Mouse (Mus musculus) natural killer cell, adult 2 months (primary cell): ENCODE data around the gene Ybx1.
A peak's percentile ranks its signal among the peaks of the same experiment; 100 is the strongest.

Experiments used
- DNase-seq, 2 experiments: peaks; one replicate each; pipeline ENCODE4 v3.0.0; 2022; ENCODE audit warnings: low spot score in 2 of 2

The Ybx1 gene

DNA sequence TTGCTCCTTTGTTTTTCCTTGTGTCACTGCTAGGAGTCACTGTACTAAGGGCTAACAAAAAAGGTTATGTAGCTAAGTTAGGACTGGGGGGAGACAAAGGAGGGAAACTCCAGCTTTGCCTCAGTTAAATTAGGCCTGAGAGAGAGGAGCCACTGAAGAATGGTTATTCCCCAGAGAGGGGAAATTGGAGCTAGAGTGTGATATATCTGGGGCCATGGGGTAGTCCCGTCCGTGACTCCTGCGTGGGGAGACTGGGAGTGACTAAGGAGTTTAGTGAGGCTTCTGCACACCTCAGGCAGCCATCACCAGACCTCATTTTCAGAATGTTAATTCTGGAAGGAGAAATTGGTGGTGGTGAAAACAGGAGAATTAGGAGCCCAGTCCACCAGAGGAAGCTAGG lies 60.1 kb downstream of the Ybx1 start:
- no peak for DNase-seq

DNA sequence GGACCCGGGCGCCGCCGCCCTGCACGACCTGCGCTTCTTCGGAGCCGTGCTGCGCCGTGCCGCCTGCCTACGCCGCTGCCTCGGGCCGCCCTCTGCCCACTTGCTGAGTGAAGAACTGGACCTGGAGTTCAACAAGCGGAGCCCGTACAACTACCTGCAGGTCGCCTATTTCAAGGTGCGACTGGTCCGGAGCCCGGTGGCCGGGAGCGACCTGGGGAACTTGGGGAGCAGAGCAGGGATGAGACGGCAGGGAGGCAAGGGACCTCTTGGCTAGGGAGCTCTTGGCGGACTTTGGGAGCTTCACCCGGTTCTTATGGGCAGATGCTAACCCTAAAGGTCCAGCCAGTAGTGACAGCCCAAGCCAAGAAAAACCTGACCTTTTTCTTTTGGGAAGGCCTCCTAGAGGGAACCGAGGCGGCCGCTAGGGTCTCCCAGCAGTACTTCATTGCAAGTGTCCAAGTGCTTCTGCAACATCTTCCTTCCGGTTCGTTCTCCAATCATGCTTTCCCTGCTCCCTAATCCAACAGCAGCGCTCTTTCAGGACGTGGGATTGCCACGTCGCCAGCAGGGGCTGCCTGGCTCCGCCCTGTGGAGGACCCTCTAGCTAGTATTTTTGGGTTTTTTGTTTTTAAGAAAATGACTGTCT lies 61.0 kb downstream of the Ybx1 start:
- DNase-seq = no peak

DNA sequence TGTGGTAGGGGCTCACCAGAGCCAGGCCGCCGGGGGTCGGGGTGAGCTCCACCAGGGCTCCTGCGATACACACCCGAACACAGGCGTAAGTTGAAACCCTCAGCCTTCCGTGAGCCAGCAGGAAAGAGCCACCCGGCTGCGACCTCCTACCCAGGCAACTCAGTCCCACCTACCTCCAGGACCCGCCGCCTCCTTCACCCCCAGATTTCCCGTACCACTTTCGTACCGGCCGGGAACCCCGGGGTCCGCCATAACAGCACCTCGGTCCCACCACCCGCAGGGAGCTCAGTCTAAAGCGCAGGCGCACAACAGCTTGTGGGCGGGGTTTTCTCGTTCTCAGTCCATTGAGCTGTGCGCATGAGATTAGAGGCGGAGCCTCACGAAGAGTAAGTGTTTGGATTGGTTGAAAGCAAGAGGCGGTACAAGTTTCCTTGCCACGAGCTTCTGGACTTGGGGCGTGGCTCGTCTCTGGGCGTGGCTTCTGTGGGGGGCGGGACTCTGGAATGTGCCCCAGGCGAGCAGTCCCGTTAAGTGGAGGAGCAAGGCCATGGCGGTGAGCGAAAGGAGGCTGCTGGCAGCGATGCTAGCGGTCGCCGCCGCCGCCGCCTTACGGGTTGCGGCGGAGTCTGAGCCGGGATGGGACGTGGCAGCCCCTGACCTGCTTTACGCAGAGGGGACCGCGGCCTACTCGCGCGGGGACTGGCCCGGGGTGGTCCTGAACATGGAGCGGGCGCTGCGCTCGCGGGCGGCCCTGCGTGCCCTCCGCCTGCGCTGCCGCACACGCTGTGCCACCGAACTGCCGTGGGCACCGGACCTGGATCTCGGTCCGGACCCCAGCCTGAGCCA lies 61.8 kb downstream of the Ybx1 start, which contains the start of the genes AU022252 and P3h1:
AU022252 (minus strand) TSS at position 303 of the 846 bp plus-strand sequence.
P3h1 (plus strand) TSS at position 506 of the 846 bp plus-strand sequence.
- peak; percentile 99 for DNase-seq
